Mouse (Mus musculus) liver, adult 10 weeks (tissue): ENCODE measurements around the gene Gm38394. TPM values are rescaled to one million over a fixed set of nuclear protein-coding genes. Genes with fewer than 3 reads are reported as not detected.

Experiments used
- polyA plus RNA-seq: library from polyadenylated mRNA; stranded (reverse); fragments of 350-450 nt; fragmentation: Illumina TruSeq; extraction: RNeasy Lipid Tissue Mini Kit (QIAGEN cat#74804); gene quantifications from one replicate; pipeline ENCODE4 v1.2.3, GENCODE M21; 2014; ENCODE audit warnings: low read depth, low replicate concordance

Gene Gm38394
- 4.0 TPM for polyA plus RNA-seq

DNA sequence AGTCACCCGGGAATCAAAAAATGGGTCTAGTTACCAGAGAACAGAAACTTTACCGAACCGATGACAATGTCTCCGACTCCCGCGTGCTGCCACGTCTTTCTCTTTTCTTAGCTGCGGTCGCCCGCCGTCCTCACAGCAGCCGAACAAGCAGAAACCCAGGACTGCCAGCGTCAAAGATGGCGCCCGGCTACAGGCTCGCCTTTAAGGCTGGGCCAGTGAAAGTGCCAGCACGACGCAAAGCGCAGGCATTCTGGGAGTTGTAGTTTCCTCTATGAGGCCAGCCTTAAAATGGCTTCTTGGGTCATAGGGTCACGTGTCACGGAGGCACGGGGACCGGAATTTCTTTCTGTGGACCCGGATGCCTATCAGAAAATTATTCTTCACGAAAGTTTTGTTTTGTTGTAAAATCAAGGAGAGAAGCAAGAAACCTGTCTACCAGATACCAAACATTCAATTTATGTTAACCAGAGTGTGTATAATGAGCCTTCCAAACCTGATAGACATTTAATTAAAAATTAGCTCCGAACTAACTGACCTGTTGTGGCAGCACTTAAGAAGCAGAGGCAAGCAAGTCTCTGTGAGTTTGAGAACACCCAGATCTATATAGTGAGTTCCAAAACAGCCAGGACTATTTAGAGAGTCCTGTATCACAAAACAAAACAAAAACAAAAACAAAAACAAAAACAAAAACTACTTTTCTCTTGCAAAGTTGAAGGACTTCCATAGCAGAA lies at the start of gene Gm38394:
Gene Gm38394 (minus strand): TSS at position 116 of the 731 bp plus-strand sequence.

DNA sequence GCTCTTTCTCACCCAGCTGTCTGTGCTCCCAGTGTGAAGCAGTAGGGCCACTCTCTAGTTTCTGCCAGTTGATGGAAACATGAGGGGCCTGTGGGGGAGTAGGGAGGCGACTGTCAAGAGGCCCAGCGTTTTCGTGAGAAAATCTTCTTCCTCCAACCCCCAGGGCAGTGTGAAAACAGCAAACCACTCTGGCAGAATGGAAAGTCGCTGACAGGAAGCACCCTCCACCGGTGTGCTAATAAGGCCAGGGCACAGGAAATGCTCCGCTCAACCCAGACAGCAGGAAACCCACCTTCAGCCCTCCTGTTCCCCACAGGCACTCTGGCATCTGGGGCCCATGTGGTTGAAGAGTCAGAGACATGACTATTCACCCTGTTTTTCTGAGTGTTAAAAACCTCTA lies 28.8 kb upstream of the Gm38394 start, which contains the start of gene Lax1:
Gene Lax1 (minus strand): TSS at position 212 of the 400 bp plus-strand sequence.

DNA sequence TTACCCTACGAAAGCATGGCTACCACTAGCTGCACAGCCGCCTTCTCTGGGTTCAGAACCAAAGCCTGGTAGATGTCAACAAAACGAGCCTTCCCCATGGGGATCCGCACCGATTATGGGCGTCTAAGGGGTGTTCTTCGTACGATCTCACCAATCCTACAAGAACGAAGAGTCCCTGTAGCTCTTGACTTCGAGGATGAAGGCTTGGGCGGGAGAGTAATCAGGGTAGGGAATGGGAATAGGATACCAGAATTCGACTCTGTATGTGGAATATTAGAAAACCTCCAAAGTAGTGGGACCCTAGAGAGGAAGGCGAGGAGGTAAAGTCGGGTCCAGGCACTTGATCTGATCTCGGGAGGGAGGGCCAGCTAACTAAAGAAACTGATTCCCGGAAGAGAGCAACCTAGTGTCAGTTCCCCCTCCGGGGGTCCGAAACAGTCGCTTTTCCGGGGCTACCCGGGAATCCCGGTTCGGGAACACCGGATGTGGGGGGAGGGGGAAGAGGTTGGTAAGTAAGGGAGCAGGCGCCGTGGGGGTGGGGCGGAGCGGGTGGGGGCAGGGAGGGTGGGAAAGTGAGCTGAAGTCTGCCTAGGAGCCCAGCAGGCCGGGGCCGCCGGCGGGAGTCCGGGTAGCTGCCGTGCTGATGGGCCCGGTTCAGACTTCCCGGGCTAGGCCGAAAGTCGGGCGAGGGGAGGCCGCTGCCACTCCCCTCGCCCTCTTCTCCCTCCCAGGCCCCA lies 484 bp downstream of the Gm38394 start, which contains the start of gene Zbed6:
Gene Zbed6 (minus strand): TSS at position 420 of the 737 bp plus-strand sequence.

DNA sequence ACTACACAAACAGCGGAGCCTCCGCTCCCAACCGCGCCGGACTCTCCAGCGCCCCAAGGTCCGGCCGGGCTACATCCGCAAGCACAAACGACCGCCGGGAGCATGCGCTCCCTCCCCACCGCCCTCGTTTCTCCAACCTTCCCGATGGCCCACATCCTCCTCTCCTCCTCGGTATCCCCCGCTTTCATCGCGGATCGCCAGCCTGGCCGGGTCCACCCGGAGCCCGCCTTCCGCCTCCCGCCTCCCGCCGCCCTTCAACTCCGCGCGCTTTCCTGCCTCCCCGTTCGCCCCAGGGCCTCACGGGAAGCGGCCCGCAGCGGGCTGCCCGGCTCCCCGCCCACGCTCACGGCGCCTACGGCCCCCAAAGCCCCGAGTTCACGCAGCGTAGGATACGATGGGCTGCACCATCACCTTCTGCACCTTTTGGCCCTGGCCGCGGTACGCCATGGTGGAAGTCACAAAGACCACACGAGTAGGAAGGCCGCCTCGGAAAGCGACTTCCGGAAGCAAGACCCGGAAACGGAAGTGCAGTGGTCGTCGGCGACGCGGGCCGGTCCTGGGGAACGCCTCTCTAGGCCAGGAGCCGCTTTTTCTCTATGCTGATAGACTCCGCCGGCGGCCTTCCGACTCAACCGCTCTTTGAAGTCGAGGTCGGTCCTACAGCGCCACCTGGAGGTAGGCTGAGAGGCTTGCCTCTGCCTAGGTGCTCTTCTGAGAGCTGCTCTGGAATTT lies 51.2 kb downstream of the Gm38394 start, which contains the start of gene Snrpe:
Gene Snrpe (minus strand): TSS at position 521 of the 732 bp plus-strand sequence.

Other genes starting within 250 kb of the Gm38394 start
- 0.82 TPM for gene Sox13, start 236.9 kb downstream of the Gm38394 start, polyA plus RNA-seq
- 164 TPM for gene Snrpe, start 51.0 kb downstream of the Gm38394 start, polyA plus RNA-seq
- 7.3 TPM for gene Zbed6, start 433 bp downstream of the Gm38394 start, polyA plus RNA-seq
- 0.32 TPM for gene Lax1, start 28.8 kb upstream of the Gm38394 start, polyA plus RNA-seq
- gene Atp2b4, start 139.7 kb upstream of the Gm38394 start, polyA plus RNA-seq: 1.5 TPM
- gene Optc, start 246.7 kb upstream of the Gm38394 start, polyA plus RNA-seq: not detected